Comparison of ENCODE assay signal across 29 mouse cellular contexts in the genomic region with DNA sequence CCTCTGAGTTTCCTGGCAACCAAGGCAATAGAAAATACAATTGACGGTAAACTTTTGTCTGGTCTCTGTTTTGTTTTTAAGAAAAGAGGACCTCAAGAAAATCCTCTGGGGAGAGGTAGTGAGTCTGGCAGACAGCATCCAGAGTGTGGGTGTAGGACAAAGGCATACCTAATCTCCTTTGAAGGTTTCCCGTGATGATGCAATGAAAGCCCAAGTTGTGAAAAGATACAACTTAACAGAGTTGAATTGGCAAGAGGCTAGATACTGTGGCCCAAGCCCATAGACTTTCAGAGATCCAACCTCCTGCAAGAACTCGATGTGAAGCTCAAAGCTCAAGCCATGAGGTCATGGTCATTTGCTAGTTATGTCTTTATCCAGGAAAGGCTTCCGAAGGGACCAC.
"Had no signal": no experiment of that assay in that cellular context is flagged by ENCODE, and none has a peak within 500 bp of the region (broad histone marks: within the 10 kb centered on the region; RNA-seq: fewer than 3 reads in every experiment).

No protein-coding gene starts in this region.

- ATAC-seq: liver, embryonic 12.5 days; liver, postnatal 0 days; lung, postnatal 0 days; midbrain, embryonic 16.5 days had no signal

- H3K4me1 ChIP-seq: limb, embryonic 10.5 days; limb, embryonic 12.5 days; limb, embryonic 13.5 days; limb, embryonic 15.5 days; liver, embryonic 12.5 days; liver, embryonic 13.5 days; liver, embryonic 15.5 days; lung, embryonic 15.5 days; megakaryocyte, embryonic 14.5 days; midbrain, embryonic 12.5 days; neural tube, embryonic 12.5 days had no signal

- H3K27me3 ChIP-seq: limb, embryonic 13.5 days; limb, embryonic 15.5 days; liver, embryonic 12.5 days; liver, embryonic 13.5 days; liver, embryonic 15.5 days; lung, embryonic 15.5 days; megakaryocyte, embryonic 14.5 days; midbrain, embryonic 12.5 days; neural tube, embryonic 12.5 days had no signal

- H3K27ac ChIP-seq: left cerebral cortex, adult 2 months; limb, embryonic 10.5 days; limb, embryonic 12.5 days; limb, embryonic 13.5 days; limb, embryonic 15.5 days; liver, embryonic 12.5 days; liver, embryonic 13.5 days; liver, embryonic 14.5 days; liver, embryonic 15.5 days; lung, embryonic 15.5 days; macrophage; midbrain, embryonic 12.5 days; neural tube, embryonic 12.5 days had no signal

- H3K36me3 ChIP-seq: limb, embryonic 10.5 days; limb, embryonic 12.5 days; limb, embryonic 13.5 days; limb, embryonic 15.5 days; liver, embryonic 12.5 days; liver, embryonic 13.5 days; liver, embryonic 15.5 days; lung, embryonic 15.5 days; midbrain, embryonic 12.5 days; neural tube, embryonic 12.5 days had no signal

- H3K9ac ChIP-seq: limb, embryonic 12.5 days; limb, embryonic 13.5 days; limb, embryonic 15.5 days; liver, embryonic 12.5 days; liver, embryonic 13.5 days; liver, embryonic 14.5 days; liver, embryonic 15.5 days; liver, postnatal 0 days; lung, embryonic 14.5 days; lung, embryonic 15.5 days; midbrain, embryonic 12.5 days; neural tube, embryonic 12.5 days had no signal

- DNase-seq: left cerebral cortex, postnatal 4 days; liver; liver, embryonic 13.5 days; liver, postnatal 0 days; lung, adult 18-20 months; lung, adult 2 months; lung, embryonic 14.5 days; lung, postnatal 10 days; lung, postnatal 14 days; lung, postnatal 36 days; lung, postnatal 4 days; midbrain, embryonic 14.5 days had no signal

- H3K9me3 ChIP-seq: limb, embryonic 10.5 days; limb, embryonic 12.5 days; limb, embryonic 13.5 days; limb, embryonic 15.5 days; liver, embryonic 12.5 days; liver, embryonic 15.5 days had no signal

- H3K4me3 ChIP-seq: left cerebral cortex, adult 2 months; limb, embryonic 10.5 days; limb, embryonic 12.5 days; limb, embryonic 13.5 days; limb, embryonic 15.5 days; liver, embryonic 12.5 days; liver, embryonic 13.5 days; liver, embryonic 15.5 days; lung, embryonic 15.5 days; megakaryocyte, embryonic 14.5 days; midbrain, embryonic 12.5 days; myocyte; neural tube, embryonic 12.5 days had no signal

- H3K4me2 ChIP-seq: limb, embryonic 12.5 days; limb, embryonic 13.5 days; limb, embryonic 15.5 days; liver, embryonic 11.5 days; liver, embryonic 12.5 days; liver, embryonic 13.5 days; liver, embryonic 15.5 days; lung, embryonic 14.5 days; lung, embryonic 15.5 days; midbrain, embryonic 12.5 days; neural tube, embryonic 12.5 days had no signal
